Mouse (Mus musculus): Measurements from ENCODE around the gene Ces4a. TPM values are rescaled to one million over a fixed set of nuclear protein-coding genes. Genes with fewer than 3 reads are reported as not detected.
"Not testable (repeated sequence)": the region's sequence is repeated elsewhere in the genome, so short reads cannot be mapped to it uniquely, and the experiment has no call there.

The Ces4a gene
- total RNA-seq (2021): not detected
- long read RNA-seq, experiment 1, partial matches to known transcripts: 0 of 1 reads
- long read RNA-seq, experiment 1, other reads (novel, unspliced or antisense): 1 of 1 reads
- long read RNA-seq, experiment 2: 0 reads

DNA sequence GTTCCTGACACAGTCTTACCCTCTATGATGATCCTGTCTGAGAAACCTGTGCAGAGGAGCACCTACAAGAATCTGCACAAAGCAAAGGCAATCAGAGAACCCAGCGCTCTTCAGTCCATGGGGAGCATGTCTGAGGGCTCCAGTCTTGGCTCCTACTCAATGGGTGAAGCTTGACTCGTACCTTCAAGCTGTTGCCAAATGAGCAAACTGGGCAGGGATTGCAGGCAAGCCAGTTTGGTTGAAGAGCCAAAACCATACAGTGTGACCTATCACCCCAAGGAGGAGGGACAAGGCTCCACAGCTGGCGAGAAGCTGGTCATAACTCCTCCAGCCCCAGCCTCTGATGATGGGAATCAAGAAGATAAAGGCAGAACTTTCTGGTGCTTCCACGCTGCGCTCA, at the start of gene Ces4a:
TSS of gene Ces4a (plus strand) at position 292 of the 400 bp plus-strand sequence.
- DNase-seq (ENCODE audit: low spot score in 2 of 2): no peak

DNA sequence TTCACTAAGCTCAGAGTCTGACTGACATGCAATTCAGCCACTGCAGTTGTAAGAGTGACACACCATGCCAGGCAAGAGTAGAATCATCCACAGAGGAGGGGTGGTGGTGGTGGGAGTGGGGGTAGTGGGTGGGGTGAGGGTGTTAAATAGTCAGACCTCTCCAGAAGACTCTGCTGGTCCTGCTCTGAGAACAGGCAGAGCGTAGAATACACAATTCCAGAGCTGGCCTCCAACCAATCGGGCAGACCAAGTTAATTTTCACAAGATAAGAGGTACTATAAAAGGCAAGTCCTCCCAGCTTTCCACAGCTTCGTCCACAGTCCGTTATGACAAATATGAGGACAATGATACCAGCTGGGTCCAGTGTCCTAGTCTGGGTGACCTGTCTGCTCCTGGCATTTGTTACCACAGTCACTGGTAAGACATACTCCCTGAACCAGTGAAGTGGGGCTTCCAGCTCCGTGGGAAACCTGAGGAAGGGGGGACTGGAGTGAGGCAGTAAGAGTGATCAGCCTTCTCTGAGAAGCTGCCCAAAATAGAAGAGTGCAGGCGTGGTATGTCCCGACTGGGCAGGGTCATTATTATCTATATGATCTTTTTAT, 48.0 kb upstream of the Ces4a start, which contains the start of gene Ces3b:
TSS of gene Ces3b (plus strand) at position 305 of the 602 bp plus-strand sequence.
- DNase-seq (ENCODE audit: low spot score in 2 of 2): no peak

DNA sequence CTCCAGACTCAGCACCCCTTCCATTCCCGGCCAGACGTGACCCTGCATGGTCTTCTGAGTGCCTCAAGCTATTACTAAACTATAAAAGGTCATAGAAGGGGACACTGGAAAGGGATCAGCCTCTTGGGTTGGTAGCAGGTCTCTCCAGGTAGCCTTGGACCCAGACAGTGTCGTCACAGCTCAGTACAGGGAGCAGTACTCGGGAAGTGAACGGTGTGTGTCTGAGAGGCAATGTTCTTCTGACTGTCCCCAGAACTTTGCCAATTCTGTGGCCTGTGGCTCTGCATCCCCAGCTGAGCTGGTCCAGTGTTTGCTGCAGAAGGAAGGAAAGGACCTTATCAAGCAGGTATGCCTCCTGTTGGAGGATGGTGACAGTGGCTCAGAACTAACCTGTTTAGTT, 43.4 kb upstream of the Ces4a start:
- not testable (repeated sequence) for DNase-seq (ENCODE audit: low spot score in 2 of 2)

DNA sequence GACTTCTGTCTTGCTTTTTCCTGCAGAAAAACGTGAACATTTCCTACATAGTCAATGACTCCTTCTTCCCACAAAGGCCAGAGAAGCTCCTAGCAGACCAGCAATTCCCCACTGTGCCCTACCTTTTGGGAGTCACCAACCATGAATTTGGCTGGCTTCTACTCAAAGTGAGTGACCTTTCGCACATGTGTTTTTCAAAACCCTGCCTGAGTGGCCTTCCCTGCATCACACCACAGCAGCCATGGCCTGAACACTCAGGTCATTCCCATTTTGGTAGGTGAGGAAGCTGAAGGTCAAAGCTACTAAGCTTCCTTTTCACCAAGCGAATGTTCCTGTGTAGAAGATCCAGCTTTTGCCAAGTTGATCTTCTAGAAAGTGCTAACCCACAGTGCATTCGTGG, 43.0 kb upstream of the Ces4a start:
- no peak for DNase-seq (ENCODE audit: low spot score in 2 of 2)

DNA sequence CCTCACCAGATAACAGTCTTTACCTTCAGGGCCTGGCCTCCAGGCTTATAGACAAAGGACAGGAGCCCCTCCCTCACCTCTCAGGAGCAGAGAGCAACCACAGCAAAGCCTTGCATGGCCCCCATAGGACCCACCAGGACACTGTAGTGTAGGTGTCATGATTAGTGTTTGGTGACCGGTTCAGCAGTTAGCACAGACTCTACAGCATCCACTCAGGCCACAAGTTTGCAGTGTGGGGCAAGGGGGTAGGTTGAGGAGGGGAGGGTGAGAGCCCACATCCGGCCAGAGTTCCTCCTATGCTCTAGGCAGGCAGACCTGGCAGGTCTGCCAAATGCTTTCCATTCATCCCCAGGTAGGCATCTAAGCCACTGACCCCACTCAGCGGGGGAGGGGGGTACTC, 37.6 kb upstream of the Ces4a start:
- no peak for DNase-seq (ENCODE audit: low spot score in 2 of 2)

DNA sequence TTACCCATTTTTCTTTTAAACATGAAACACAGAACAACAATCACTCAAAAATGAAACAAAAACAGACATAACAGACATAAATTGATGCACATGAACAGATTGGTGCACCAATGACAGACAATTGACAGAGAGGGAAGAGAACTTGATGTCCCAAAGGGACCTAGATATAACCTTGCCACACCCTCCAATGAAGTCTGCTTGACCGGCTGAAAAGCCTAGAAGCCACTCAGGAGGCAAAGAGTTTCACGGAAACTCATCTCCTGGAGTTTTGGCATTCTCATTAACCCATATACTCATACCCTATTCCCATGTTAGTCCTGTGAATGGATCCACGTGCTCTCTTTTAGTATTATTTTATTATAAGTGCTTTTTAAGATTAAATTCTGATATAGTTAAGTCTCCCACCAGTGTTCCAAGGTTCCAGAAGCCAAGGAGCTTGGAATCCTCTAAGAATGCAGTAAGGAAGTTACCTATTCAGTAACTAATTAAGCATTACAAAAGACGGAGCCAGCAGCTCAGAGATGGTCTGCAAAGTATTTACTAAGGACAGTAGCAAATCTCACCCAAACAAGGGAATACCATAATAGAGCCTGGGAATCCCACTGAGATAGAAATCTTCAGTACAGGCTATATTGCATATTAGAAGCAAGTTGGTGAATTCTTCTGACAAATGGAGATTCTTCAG, 29.4 kb upstream of the Ces4a start:
- not testable (repeated sequence) for DNase-seq (ENCODE audit: low spot score in 2 of 2)

DNA sequence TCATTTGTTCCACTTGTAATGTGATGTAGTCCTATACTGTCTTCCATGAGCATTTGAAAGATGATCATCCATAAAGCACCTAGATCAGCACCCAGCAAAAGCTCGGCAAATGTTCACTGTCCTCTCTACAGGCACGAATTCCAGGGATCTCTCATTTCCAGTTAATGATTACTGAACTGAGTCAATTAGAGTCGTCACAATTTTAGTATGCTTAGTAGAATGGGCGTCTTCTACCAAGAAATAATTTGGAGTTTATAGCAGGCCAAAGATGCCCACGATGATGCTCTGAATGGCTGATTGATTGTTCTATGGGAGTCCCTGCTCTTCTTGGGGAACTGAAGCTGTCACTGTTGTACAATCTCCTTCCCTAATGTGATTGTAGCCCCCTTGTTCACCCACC, 27.9 kb upstream of the Ces4a start:
- not testable (repeated sequence) for DNase-seq (ENCODE audit: low spot score in 2 of 2)

DNA sequence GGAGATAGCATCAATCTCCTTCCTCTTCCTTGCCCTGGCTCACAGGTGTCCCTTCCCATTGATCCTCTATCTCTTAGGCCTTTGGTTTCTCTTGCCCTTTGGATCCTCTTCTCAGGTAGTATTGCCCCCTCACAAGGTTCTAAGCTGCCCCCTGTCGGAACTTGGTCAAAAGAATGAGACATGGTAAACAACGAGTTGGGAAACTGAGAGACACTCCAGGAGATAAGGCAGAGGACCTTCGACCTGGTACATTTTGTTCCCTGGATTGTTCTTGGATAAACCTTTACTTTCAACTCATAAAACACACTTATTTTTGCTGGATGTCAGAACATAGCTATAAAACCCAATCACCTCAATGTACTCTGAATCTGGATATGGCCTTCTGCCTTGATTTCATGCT, 27.4 kb upstream of the Ces4a start:
- no peak for DNase-seq (ENCODE audit: low spot score in 2 of 2)

DNA sequence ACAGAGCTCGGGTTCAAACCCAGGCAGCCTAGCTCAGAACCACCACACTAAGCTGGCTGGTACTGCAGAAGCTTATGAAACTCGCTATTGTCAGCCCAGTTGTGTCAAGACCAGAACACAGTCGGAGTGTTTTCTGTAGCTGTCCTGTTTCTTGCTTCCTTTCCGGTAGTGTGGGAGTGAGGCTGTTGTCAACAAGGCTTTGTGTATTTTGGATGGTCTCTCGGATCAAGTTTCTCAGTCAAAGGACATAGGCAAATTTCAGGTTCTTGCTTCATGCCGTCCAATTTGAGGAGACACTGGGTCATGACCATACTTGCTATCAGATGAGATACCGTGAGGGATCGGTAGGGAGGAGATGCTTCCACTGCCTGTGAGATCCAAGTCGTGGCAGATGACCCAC, 1.7 kb upstream of the Ces4a start:
- no peak for DNase-seq (ENCODE audit: low spot score in 2 of 2)

DNA sequence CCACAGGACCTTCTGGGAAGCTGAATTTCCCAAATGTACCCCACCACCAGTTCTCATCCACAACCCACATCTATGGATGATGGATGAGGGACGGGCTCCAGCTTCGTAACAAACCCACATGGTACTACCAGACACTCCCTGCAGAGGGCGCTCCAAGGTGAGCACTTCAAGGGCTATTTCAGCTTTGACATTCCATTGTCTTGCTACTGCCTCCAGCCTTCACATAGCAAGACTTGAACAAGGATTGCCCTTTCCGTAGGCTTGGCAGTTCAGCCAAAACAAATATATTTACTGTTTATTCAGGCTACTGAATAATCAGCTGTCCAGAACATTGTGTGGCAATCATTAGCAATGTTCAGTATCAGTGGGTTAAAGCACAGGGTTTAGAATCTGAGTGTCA, 6.8 kb downstream of the Ces4a start:
- peak; percentile 87 for DNase-seq (ENCODE audit: low spot score in 2 of 2)

DNA sequence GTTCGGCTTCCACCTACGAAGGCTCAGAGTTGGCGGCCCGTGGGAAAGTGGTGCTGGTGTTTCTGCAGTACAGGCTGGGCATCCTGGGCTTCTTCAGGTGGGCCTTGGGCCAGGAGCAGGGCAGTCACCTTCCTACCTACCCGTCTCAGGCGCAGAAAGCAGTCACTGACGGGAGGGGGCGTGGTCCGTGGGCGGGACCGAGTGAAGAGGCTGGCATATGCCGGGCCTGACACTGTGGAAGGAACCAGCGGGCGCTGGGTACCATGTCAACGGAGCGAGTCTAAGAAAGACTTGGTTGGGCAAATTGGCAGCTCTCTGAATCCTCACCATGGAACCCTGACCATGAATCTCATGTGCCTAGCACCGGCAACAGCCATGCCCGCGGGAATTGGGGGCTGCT, 10.8 kb downstream of the Ces4a start:
- DNase-seq (ENCODE audit: low spot score in 2 of 2): no peak

DNA sequence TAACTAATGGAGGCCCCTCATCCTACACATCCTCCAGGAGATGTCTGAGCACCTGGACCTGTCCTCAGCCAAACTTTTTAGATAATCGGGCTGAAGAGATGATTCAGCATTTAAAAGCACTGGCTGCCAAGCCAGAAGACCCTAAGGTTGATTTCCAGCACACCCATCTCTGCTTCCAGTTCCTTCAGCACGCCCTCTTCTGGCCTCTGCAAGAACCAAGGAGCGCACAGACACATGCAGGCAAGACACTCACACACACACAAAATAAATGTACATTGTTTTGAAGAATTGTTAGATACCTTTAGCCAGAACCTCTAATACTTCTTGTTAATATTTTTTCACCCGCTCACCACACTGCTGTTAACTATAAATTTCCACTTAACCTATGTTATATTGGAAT, 20.1 kb downstream of the Ces4a start:
- DNase-seq (ENCODE audit: low spot score in 2 of 2): no peak

DNA sequence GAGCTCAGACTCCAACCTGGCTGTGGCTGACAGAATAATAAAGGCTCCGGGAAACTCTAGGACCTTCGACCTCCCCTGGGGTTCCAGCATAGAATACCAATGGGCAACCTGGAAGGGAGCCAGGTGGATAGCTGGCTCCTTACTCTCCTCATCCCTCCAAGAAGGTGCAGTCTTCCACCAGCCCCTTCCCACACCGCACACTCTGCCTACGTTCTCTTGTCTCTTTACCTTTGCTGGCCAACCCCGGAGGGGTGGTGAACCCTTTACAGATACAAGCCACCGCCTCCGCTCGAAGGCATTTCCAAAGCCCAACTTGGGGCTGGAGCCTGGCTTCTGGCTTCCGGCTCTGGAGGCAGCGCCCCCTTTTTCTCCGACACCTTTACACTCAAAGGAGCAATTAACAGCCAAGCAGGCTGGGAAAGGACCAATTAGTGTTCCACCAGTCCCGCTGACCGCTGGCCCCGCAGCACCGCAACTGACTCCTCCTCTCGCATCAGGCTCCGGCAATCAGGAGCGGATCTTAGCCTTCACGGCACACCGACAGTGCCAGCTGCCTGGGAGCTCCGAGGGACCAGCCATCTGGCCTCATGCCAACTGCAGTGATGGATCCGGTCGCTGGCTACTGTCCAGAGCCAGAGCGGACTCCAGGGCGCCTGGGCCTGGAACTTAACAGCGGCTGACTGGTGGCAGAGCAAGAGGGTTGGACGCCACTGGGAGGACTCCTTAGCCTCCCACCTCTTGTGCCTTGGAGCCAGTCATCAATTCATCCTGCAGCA, 21.2 kb downstream of the Ces4a start:
- peak; percentile 79 to 88 for DNase-seq (ENCODE audit: low spot score in 2 of 2)

DNA sequence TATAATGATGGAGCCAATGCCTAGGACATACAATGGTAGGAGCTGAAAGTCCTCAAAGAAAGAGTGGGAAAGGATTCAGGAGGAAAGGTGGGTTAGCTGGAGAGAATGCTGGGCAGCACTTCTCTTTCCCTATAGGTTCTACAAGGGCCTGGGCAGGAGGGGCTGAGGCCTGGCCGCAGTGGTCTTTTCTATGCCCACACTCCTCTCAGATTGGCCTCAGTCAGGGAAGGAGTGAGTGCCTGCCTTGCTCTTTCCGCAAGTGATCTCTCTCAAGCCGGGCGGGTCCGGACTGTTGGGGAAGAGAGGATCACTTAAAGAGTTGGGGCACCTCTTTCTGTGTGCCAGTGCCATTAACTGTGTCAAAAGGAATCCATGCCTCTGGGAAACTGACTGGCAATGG, 22.7 kb downstream of the Ces4a start:
- no peak for DNase-seq (ENCODE audit: low spot score in 2 of 2)

DNA sequence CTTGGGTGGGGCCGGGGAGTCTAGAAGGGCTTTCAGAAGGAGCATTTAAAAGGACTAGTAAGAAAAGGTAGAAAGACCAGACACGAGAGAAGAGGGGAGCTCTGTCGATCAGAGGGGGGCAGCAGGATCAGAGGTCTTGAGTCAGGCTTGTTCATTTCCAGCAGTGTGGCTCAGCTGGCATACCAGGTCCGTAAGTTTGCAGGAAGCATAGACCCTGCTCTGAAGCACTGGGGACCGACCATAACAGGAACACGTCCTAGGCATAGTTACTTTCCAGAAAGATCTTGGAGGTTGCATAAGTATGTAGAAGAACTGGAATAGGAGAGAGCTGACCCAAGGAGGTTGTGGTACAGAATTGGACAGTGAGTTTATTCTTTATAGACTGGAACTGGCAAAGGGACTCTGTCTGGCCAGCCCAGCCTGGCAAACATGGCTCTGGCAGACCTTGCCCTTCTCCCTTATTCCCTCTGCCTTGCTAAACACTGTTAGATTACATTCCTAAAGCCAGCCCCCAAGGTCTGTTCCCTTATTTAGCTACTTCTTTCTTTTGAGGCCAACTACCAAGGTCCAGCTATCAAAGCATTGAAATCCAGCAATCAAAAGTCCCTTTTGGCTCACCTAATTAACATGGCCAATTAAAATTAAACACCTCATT, 23.6 kb downstream of the Ces4a start:
- peak in 1 of 2 experiments; percentile 18 for DNase-seq (ENCODE audit: low spot score in 2 of 2)

DNA sequence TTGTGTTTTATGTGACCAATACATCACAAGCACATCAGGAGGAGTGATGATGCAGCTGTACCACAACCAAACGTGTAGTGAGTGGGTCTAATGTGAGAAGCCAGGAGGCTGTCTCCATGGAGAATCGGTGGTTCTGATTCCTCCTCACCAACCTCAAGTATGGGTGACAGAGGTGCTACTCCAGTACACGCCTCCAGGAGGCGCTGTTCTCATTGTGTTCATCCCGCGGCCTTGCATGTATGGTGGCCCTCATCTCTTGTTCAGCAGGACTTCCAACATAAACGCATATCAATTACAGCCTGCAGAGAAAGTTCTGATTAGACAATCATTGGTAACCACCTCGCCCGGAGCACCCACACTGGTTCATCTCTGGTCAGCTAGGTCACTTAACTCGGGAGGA, 26.0 kb downstream of the Ces4a start:
- peak; percentile 51 to 58 for DNase-seq (ENCODE audit: low spot score in 2 of 2)

DNA sequence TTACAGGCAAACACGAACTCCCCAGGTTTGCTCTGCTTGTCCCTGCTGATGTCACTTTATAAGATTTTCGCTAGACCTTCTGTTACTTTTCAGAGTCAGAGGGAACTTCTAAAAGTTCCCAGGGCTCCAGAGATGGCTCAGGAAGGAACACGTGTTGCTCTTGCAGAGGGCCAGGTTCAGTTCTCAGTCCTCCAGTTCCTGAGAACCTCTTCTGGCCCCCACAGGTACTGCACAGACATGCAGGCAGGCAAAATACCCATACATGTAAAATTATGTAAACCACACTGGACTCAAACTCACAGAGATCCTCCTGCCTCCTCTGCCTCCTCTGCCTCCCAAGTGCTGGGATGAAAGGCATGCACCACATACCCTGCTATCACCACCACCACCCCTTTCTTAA, 26.5 kb downstream of the Ces4a start:
- peak in 1 of 2 experiments; percentile 7 for DNase-seq (ENCODE audit: low spot score in 2 of 2)

DNA sequence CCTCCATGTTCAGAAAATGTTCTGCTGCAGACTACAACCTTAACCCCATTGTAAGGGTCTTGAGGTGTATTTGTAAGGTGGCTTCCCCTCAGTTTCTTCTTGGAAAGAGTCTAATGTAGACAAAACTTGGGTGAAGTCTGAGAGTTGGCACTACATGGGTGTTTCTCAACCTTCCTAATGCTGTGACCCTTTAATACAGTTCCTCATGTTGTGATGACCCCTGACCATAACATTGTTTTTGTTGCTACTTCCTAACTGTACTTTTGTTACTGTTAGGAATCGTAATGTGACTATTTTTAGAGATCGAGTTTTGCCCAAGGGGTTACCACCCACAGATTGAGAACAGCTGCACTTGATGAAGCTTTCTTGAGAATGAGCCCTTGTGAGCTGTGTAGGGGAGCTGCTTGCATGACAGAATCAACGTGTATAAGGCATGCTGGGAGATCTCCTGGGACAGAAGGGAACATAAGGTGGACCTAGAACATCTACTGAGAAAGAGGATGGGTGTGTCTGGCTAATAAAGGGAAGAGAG, 29.6 kb downstream of the Ces4a start:
- no peak for DNase-seq (ENCODE audit: low spot score in 2 of 2)

DNA sequence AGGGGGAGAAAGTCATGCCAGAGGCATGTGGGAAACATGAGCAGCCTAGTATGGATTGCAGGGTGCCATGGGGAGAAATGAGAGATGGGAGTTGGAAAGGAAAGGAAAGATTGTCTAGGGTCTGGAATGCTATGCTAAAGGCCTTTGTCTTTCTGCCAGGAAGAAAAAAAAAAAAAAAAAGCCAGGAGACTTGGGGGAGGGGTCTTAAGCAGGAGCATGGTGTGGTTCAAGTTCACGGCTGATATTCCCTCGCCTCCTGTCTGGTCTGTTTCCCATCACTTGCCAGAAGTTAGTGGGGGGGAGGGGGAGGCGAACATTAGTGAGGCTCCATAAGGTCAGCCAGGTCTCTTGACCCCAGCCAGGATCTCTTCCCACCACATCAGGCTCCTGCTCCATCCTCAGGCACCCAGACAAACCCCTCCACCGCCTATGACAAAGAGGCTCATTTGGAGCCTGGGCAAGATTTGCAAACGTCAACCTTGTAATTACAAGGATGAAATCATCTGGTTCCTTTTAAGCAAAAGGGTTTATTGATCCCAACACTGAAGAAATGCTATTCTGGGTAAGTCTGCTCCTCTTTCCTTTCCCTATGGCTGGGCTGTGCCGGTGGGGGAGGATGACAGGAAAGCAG, 32.8 kb downstream of the Ces4a start:
- no peak for DNase-seq (ENCODE audit: low spot score in 2 of 2)

DNA sequence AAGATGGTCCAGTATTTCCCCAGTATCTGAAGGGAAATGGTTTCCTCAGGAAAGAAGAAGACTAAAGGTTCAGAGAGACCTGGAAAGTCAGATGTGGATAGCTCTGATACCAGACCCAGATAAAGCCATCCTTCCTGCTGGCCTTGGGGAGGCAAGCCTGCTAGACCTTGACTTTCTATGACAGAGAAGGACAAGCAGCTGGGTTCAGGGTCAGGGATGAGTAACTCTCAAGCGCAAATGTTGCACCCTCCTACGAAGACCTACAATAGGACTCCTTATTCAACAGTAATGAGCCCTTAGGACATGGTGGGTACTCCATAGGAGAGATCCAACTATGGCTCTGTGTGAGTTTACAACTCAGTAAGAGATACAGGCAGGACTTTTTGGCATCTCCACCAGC, 33.6 kb downstream of the Ces4a start:
- peak; percentile 22 to 43 for DNase-seq (ENCODE audit: low spot score in 2 of 2)

DNA sequence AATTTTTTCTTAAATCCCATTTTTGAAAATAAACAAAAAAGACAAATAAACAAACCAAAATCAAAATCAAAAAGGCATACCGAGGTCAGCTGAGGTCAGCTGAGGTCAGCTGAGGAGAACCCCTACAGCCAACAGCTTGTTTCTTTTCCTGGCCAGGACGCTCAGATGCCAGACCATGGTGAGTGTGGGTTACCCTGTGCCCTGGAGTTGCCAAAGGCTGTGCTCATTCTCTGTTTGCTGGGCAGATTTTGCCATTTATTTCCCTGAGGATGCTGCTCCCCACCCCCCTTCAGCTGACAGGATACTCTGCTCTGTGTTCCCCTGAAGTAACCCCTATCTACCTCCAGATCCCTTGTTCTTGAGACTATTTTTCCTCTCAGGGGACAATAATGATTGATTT, 35.5 kb downstream of the Ces4a start:
- DNase-seq (ENCODE audit: low spot score in 2 of 2): peak in 1 of 2 experiments; percentile 12

Data from adrenal gland, adult 18-20 months (tissue).